Mouse (Mus musculus): ENCODE measurements at regions not wholly inside any gene's neighbourhood (a gene's known extent, or its start where the extent isn't known, plus 50 kb on each side); places are given as distances from the start of the nearest gene placed in this dataset.
A peak's percentile ranks its signal among the peaks of the same experiment; 100 is the strongest.
"Not testable (repeated sequence)": the region's sequence is repeated elsewhere in the genome, so short reads cannot be mapped to it uniquely, and the experiment has no call there.

- no peak for DNase-seq (ENCODE audit: low spot score in 2 of 2)
Observed at GRCm38 (mm10) chr11:114484668-114484953, 183.7 kb upstream of the Rpl38 start.

GRCm38 (mm10) chr11:114483823-114484667, 184.3 kb upstream of the Rpl38 start:
- DNase-seq (ENCODE audit: low spot score in 2 of 2), result peak in 1 of 2 experiments; percentile 20

GRCm38 (mm10) chr11:114483350-114483749, 185.0 kb upstream of the Rpl38 start:
- DNase-seq (ENCODE audit: low spot score in 2 of 2), result not testable (repeated sequence)

GRCm38 (mm10) chr11:114482070-114482469, 186.3 kb upstream of the Rpl38 start:
- no peak for DNase-seq (ENCODE audit: low spot score in 2 of 2)

- DNase-seq (ENCODE audit: low spot score in 2 of 2), result no peak
Observed at GRCm38 (mm10) chr11:114481037-114481436, 187.3 kb upstream of the Rpl38 start.

- DNase-seq (ENCODE audit: low spot score in 2 of 2), result no peak
Observed at GRCm38 (mm10) chr11:114480119-114480540, 188.2 kb upstream of the Rpl38 start.

GRCm38 (mm10) chr11:114478736-114479135, 189.6 kb upstream of the Rpl38 start:
- no peak for DNase-seq (ENCODE audit: low spot score in 2 of 2)

GRCm38 (mm10) chr11:114477365-114477764, 191.0 kb upstream of the Rpl38 start:
- DNase-seq (ENCODE audit: low spot score in 2 of 2), result no peak

GRCm38 (mm10) chr11:114472501-114473260, 195.6 kb upstream of the Rpl38 start:
- DNase-seq (ENCODE audit: low spot score in 2 of 2), result no peak

GRCm38 (mm10) chr11:114468394-114468793, 199.9 kb upstream of the Rpl38 start:
- DNase-seq (ENCODE audit: low spot score in 2 of 2), result peak; percentile 61 to 63

- DNase-seq (ENCODE audit: low spot score in 2 of 2), result peak; percentile 34 to 40
Observed at GRCm38 (mm10) chr11:114467803-114468202, 200.5 kb upstream of the Rpl38 start.

GRCm38 (mm10) chr11:114465486-114465885, 202.8 kb upstream of the Rpl38 start:
- no peak for DNase-seq (ENCODE audit: low spot score in 2 of 2)

- DNase-seq (ENCODE audit: low spot score in 2 of 2), result no peak
Observed at GRCm38 (mm10) chr11:114462755-114463374, 205.5 kb upstream of the Rpl38 start.

GRCm38 (mm10) chr11:114454876-114455330, 213.4 kb upstream of the Rpl38 start:
- DNase-seq (ENCODE audit: low spot score in 2 of 2), result no peak

GRCm38 (mm10) chr11:114448776-114449401, 219.4 kb upstream of the Rpl38 start:
- peak; percentile 42 to 57 for DNase-seq (ENCODE audit: low spot score in 2 of 2)

GRCm38 (mm10) chr11:114447461-114447847, 220.9 kb upstream of the Rpl38 start:
- DNase-seq (ENCODE audit: low spot score in 2 of 2), result no peak

GRCm38 (mm10) chr11:114446617-114447460, 221.5 kb upstream of the Rpl38 start:
- DNase-seq (ENCODE audit: low spot score in 2 of 2), result no peak

GRCm38 (mm10) chr11:114446075-114446616, 222.2 kb upstream of the Rpl38 start:
- DNase-seq (ENCODE audit: low spot score in 2 of 2), result no peak

- DNase-seq (ENCODE audit: low spot score in 2 of 2), result no peak
Observed at GRCm38 (mm10) chr11:114444211-114444610, 224.1 kb upstream of the Rpl38 start.

- no peak for DNase-seq (ENCODE audit: low spot score in 2 of 2)
Observed at GRCm38 (mm10) chr11:114443444-114443843, 224.9 kb upstream of the Rpl38 start.

- no peak for DNase-seq (ENCODE audit: low spot score in 2 of 2)
Observed at GRCm38 (mm10) chr11:114439314-114439713, 229.0 kb upstream of the Rpl38 start.
